Mouse (Mus musculus) thymus, adult 18-20 months (tissue): ENCODE data around the gene Gm11541.
"Not testable (repeated sequence)": the region's sequence is repeated elsewhere in the genome, so short reads cannot be mapped to it uniquely, and the experiment has no call there.

Source experiments
- DNase-seq, 2 experiments: peaks; one replicate each; pipeline ENCODE4 v3.0.0; 2022; ENCODE audit warnings: mixed read lengths in 2 of 2

The Gm11541 gene

GRCm38 (mm10) chr11:94695508-94695907 is 8.8 kb downstream of the Gm11541 start:
- no peak for DNase-seq

- not testable (repeated sequence) for DNase-seq
Measured at GRCm38 (mm10) chr11:94692502-94692901, 11.8 kb downstream of the Gm11541 start.

- DNase-seq: no peak
Measured at GRCm38 (mm10) chr11:94687178-94687577, 17.1 kb downstream of the Gm11541 start.

- no peak for DNase-seq
Measured at GRCm38 (mm10) chr11:94682427-94682826, 21.9 kb downstream of the Gm11541 start.

GRCm38 (mm10) chr11:94681640-94682039 is 22.7 kb downstream of the Gm11541 start:
- no peak for DNase-seq

GRCm38 (mm10) chr11:94680639-94681038 is 23.7 kb downstream of the Gm11541 start:
- DNase-seq: no peak

- no peak for DNase-seq
Measured at GRCm38 (mm10) chr11:94677607-94678145, 26.6 kb downstream of the Gm11541 start.

GRCm38 (mm10) chr11:94676754-94677606 is 27.3 kb downstream of the Gm11541 start, which contains the start of gene Xylt2:
Gene Xylt2, minus strand, starts transcription at chr11:94677515.
- peak; percentile 86 to 87 for DNase-seq

GRCm38 (mm10) chr11:94676308-94676707 is 28.0 kb downstream of the Gm11541 start:
- DNase-seq: no peak

- DNase-seq: no peak
Measured at GRCm38 (mm10) chr11:94675446-94675845, 28.9 kb downstream of the Gm11541 start.

GRCm38 (mm10) chr11:94674984-94675383 is 29.3 kb downstream of the Gm11541 start:
- DNase-seq: no peak

GRCm38 (mm10) chr11:94665281-94665680 is 39.0 kb downstream of the Gm11541 start:
- DNase-seq: no peak

- DNase-seq: no peak
Measured at GRCm38 (mm10) chr11:94661344-94661743, 43.0 kb downstream of the Gm11541 start.

- DNase-seq: peak; percentile 66 to 79
Measured at GRCm38 (mm10) chr11:94653663-94654436, 50.4 kb downstream of the Gm11541 start, which contains the start of the genes Mrpl27 and Eme1. Gene Mrpl27, plus strand, starts transcription at chr11:94653767. Gene Eme1, minus strand, starts transcription at chr11:94653964.

- DNase-seq: no peak
Measured at GRCm38 (mm10) chr11:94652973-94653372, 51.3 kb downstream of the Gm11541 start.

- not testable (repeated sequence) for DNase-seq
Measured at GRCm38 (mm10) chr11:94651241-94651640, 53.1 kb downstream of the Gm11541 start.

- DNase-seq: no peak
Measured at GRCm38 (mm10) chr11:94646457-94646856, 57.8 kb downstream of the Gm11541 start.
